Mouse (Mus musculus): ENCODE measurements around the gene Foxk1. TPM values are rescaled to one million over a fixed set of nuclear protein-coding genes. Genes with fewer than 3 reads are reported as not detected.

The Foxk1 gene
- total RNA-seq, 2 experiments from 2014 or later, result 14.5 to 21.2 TPM

- ATAC-seq (ENCODE audit: poor library complexity, severe bottlenecking), result peak; percentile 22
These were observed 40.2 kb downstream of the Foxk1 start for GRCm38 (mm10) chr5:142441332-142442044.

GRCm38 (mm10) chr5:142442045-142442440 is 40.7 kb downstream of the Foxk1 start:
- no peak for ATAC-seq (ENCODE audit: poor library complexity, severe bottlenecking)

GRCm38 (mm10) chr5:142443514-142443913 is 42.2 kb downstream of the Foxk1 start:
- ATAC-seq (ENCODE audit: poor library complexity, severe bottlenecking), result peak; percentile 20

GRCm38 (mm10) chr5:142443994-142444393 is 42.7 kb downstream of the Foxk1 start:
- no peak for ATAC-seq (ENCODE audit: poor library complexity, severe bottlenecking)

- no peak for ATAC-seq (ENCODE audit: poor library complexity, severe bottlenecking)
These were observed 43.7 kb downstream of the Foxk1 start for GRCm38 (mm10) chr5:142444791-142445531.

- ATAC-seq (ENCODE audit: poor library complexity, severe bottlenecking), result no peak
These were observed 44.4 kb downstream of the Foxk1 start for GRCm38 (mm10) chr5:142445709-142446108.

GRCm38 (mm10) chr5:142448076-142448475 is 46.8 kb downstream of the Foxk1 start:
- ATAC-seq (ENCODE audit: poor library complexity, severe bottlenecking), result peak; percentile 87

GRCm38 (mm10) chr5:142448623-142449022 is 47.3 kb downstream of the Foxk1 start:
- ATAC-seq (ENCODE audit: poor library complexity, severe bottlenecking), result no peak

- ATAC-seq (ENCODE audit: poor library complexity, severe bottlenecking), result no peak
These were observed 49.5 kb downstream of the Foxk1 start for GRCm38 (mm10) chr5:142450846-142451245.

- no peak for ATAC-seq (ENCODE audit: poor library complexity, severe bottlenecking)
These were observed 50.5 kb downstream of the Foxk1 start for GRCm38 (mm10) chr5:142451759-142452158.

- ATAC-seq (ENCODE audit: poor library complexity, severe bottlenecking), result no peak
These were observed 52.4 kb downstream of the Foxk1 start for GRCm38 (mm10) chr5:142453742-142454141.

GRCm38 (mm10) chr5:142456318-142456717 is 55.0 kb downstream of the Foxk1 start:
- ATAC-seq (ENCODE audit: poor library complexity, severe bottlenecking), result no peak

GRCm38 (mm10) chr5:142457345-142457744 is 56.0 kb downstream of the Foxk1 start:
- no peak for ATAC-seq (ENCODE audit: poor library complexity, severe bottlenecking)

GRCm38 (mm10) chr5:142458791-142459557 is 57.7 kb downstream of the Foxk1 start:
- ATAC-seq (ENCODE audit: poor library complexity, severe bottlenecking), result peak; percentile 37

- ATAC-seq (ENCODE audit: poor library complexity, severe bottlenecking), result no peak
These were observed 58.5 kb downstream of the Foxk1 start for GRCm38 (mm10) chr5:142459834-142460233.

- ATAC-seq (ENCODE audit: poor library complexity, severe bottlenecking), result no peak
These were observed 60.8 kb downstream of the Foxk1 start for GRCm38 (mm10) chr5:142461942-142462640.

- no peak for ATAC-seq (ENCODE audit: poor library complexity, severe bottlenecking)
These were observed 61.3 kb downstream of the Foxk1 start for GRCm38 (mm10) chr5:142462641-142462948.

- no peak for ATAC-seq (ENCODE audit: poor library complexity, severe bottlenecking)
These were observed 61.7 kb downstream of the Foxk1 start for GRCm38 (mm10) chr5:142463011-142463410.

GRCm38 (mm10) chr5:142463461-142464454 is 62.5 kb downstream of the Foxk1 start, which contains the start of gene Ap5z1:
Gene Ap5z1 (plus strand): TSS chr5:142463944.
- peak; percentile 89 for ATAC-seq (ENCODE audit: poor library complexity, severe bottlenecking)

GRCm38 (mm10) chr5:142468375-142468774 is 67.1 kb downstream of the Foxk1 start:
- no peak for ATAC-seq (ENCODE audit: poor library complexity, severe bottlenecking)

Data from megakaryocyte, adult 5-6 weeks (primary cell).